Mouse (Mus musculus): Measurements from ENCODE around the gene Unc93a. TPM values are rescaled to one million over a fixed set of nuclear protein-coding genes. Genes with fewer than 3 reads are reported as not detected.

Unc93a gene
- polyA plus RNA-seq, 1 experiment from 2014 or later: not detected

Other genes starting within 250 kb of the Unc93a start
- 1.6 and 2.2 TPM in 2 replicates for gene Pnldc1, start 221.6 kb downstream of the Unc93a start, polyA plus RNA-seq (2015; fragmentation: Nextera tagmentation; extraction: Ambion mirVana)
- 325 and 344 TPM in 2 replicates for gene Tcp1, start 216.1 kb downstream of the Unc93a start, polyA plus RNA-seq (2015; fragmentation: Nextera tagmentation; extraction: Ambion mirVana)
- 113 and 129 TPM in 2 replicates for gene Mrpl18, start 215.5 kb downstream of the Unc93a start, polyA plus RNA-seq (2015; fragmentation: Nextera tagmentation; extraction: Ambion mirVana)
- gene Acat3, start 191.2 kb downstream of the Unc93a start, polyA plus RNA-seq (2015; fragmentation: Nextera tagmentation; extraction: Ambion mirVana): 1.2 and 1.9 TPM in 2 replicates
- 346 and 354 TPM in 2 replicates for gene Acat2, start 171.1 kb downstream of the Unc93a start, polyA plus RNA-seq (2015; fragmentation: Nextera tagmentation; extraction: Ambion mirVana)
- gene Wtap, start 137.6 kb downstream of the Unc93a start, polyA plus RNA-seq (2015; fragmentation: Nextera tagmentation; extraction: Ambion mirVana): 132 and 134 TPM in 2 replicates
- gene Sod2, start 125.0 kb downstream of the Unc93a start, polyA plus RNA-seq (2015; fragmentation: Nextera tagmentation; extraction: Ambion mirVana): 118 and 119 TPM in 2 replicates
- gene Gpr31b, start 79.5 kb downstream of the Unc93a start, polyA plus RNA-seq (2015; fragmentation: Nextera tagmentation; extraction: Ambion mirVana): 0.17 TPM in 1 of 2 replicates, not detected in the other
- gene Tcp10b, start 70.7 kb downstream of the Unc93a start, polyA plus RNA-seq (2015; fragmentation: Nextera tagmentation; extraction: Ambion mirVana): 0.13 and 0.15 TPM in 2 replicates
- gene Smok2a, start 89.4 kb upstream of the Unc93a start, polyA plus RNA-seq (2015; fragmentation: Nextera tagmentation; extraction: Ambion mirVana): not detected in 2 replicates
- not detected in 2 replicates for gene Smok2b, start 98.4 kb upstream of the Unc93a start, polyA plus RNA-seq (2015; fragmentation: Nextera tagmentation; extraction: Ambion mirVana)
- not detected in 2 replicates for gene Tcp10c, start 222.8 kb upstream of the Unc93a start, polyA plus RNA-seq (2015; fragmentation: Nextera tagmentation; extraction: Ambion mirVana)